Mouse (Mus musculus): ENCODE measurements around the gene Ntmt1.

GRCm38 (mm10) chr2:30862081-30862480 is 54.5 kb downstream of the Ntmt1 start:
- no peak for TF ChIP-seq CTCF (IDR thresholded peaks at IDR 0.05; ENCODE audit: extremely low read depth, insufficient read length, insufficient replicate concordance, low read depth, low read length)
- no peak for TF ChIP-seq POLR2A (IDR thresholded peaks at IDR 0.05; ENCODE audit: low read depth, low read length)
